Mouse (Mus musculus) small intestine, adult 2 months (tissue): ENCODE measurements around the gene Hist3h2ba.

ENCODE experiments used
- CTCF ChIP-seq: fragments of 200-500 bp; IDR thresholded peaks from 2 replicates; pipeline ENCODE4 v1.5.1; 2012; ENCODE audit warnings: low read depth, mild to moderate bottlenecking, control low read depth, inconsistent platforms, low read length, moderate library complexity, mixed read lengths; ENCODE audit not compliant: insufficient replicate concordance, insufficient read length; ENCODE audit errors: extremely low read depth
- POLR2A ChIP-seq: fragments of 200-500 bp; IDR thresholded peaks from 2 replicates; pipeline ENCODE4 v1.6.1; 2012; ENCODE audit warnings: low read depth, mild to moderate bottlenecking, control low read depth, inconsistent platforms, low read length, moderate library complexity

- TF ChIP-seq CTCF, result peak; percentile 6; the same call in 1 of the 2 replicates
- no peak for TF ChIP-seq POLR2A
These were observed 11.3 kb downstream of the Hist3h2ba start for GRCm38 (mm10) chr11:58959921-58960465.
